Mouse (Mus musculus) liver, postnatal 0 days (tissue): Measurements from ENCODE around the gene Zfp369.

ENCODE experiments used
- CTCF ChIP-seq: sonication (generic); IDR thresholded peaks from 2 replicates; pipeline ENCODE4 v1.5.1; 2016; ENCODE audit warnings: antibody characterized with exemption, low read depth
- EP300 ChIP-seq: IDR thresholded peaks from 2 replicates; pipeline ENCODE4 v1.6.1; 2016; ENCODE audit warnings: antibody characterized with exemption, low read depth, mild to moderate bottlenecking

GRCm38 (mm10) chr13:65242319-65242787 lies 36.3 kb upstream of the Zfp369 start:
- TF ChIP-seq CTCF (no peak), EP300 (no peak)
